Mouse (Mus musculus) hindbrain, embryonic 14.5 days (tissue): ENCODE results near the gene Rhbdl2. TPM values are rescaled to one million over a fixed set of nuclear protein-coding genes. Genes with fewer than 3 reads are reported as not detected.

Experiments used
- ATAC-seq: fragments of 200-750 bp; cut with Nextera tagmentation; 2 replicates; pipeline ENCODE4 v1.8.0; 2017; ENCODE audit warnings: moderate number of reproducible peaks, mild to moderate bottlenecking, moderate TSS enrichment, moderate library complexity; ENCODE audit not compliant: low FRiP score
- DNase-seq: peaks from one replicate; pipeline ENCODE4 v3.0.0-alpha.2; 2015; ENCODE audit warnings: low spot score
- H3K27ac ChIP-seq: fragments of 300-500 bp; sonication (generic); 2 replicates; pipeline ENCODE4 v1.5.1; 2014; ENCODE audit warnings: mild to moderate bottlenecking, moderate library complexity
- H3K27me3 ChIP-seq: fragments of 300-500 bp; sonication (generic); 2 replicates; pipeline ENCODE4 v1.6.1; 2014; ENCODE audit warnings: mild to moderate bottlenecking, low read length, mixed read lengths; ENCODE audit not compliant: control insufficient read depth, insufficient read depth
- H3K36me3 ChIP-seq: fragments of 300-500 bp; sonication (generic); replicated peaks from 2 replicates; pipeline ENCODE4 v1.6.1; 2014; ENCODE audit not compliant: control insufficient read depth, insufficient read depth
- H3K4me1 ChIP-seq: fragments of 300-500 bp; sonication (generic); replicated peaks from 2 replicates; pipeline ENCODE4 v1.6.1; 2014; ENCODE audit warnings: antibody characterized with exemption, low read length, mixed read lengths; ENCODE audit not compliant: control insufficient read depth, insufficient read depth
- H3K4me2 ChIP-seq: fragments of 300-500 bp; sonication (generic); replicated peaks from 2 replicates; pipeline ENCODE4 v1.6.1; 2014; ENCODE audit warnings: mild to moderate bottlenecking, moderate library complexity
- H3K4me3 ChIP-seq: fragments of 300-500 bp; sonication (generic); replicated peaks from 2 replicates; pipeline ENCODE4 v1.5.1; 2014; ENCODE audit warnings: mild to moderate bottlenecking, low read length
- H3K9ac ChIP-seq: fragments of 300-500 bp; sonication (generic); 2 replicates; pipeline ENCODE4 v1.6.1; 2014
- H3K9me3 ChIP-seq: fragments of 300-500 bp; sonication (generic); 2 replicates; pipeline ENCODE4 v1.6.1; 2016; ENCODE audit warnings: low read length; ENCODE audit not compliant: control insufficient read depth
- WGBS: fragments of 180-500 bp; shearing (Covaris S2); extraction: QIAGEN DNeasy Blood & Tissue Kit; methylation state at CpG from one replicate; pipeline ENCODE4 v1.1.7; 2014; 5-methylcytosine and 5-hydroxymethylcytosine counted together
- polyA plus RNA-seq: library from polyadenylated mRNA; unstranded; fragments of >200 nt; fragmentation: Nextera tagmentation; extraction: Ambion mirVana; gene quantifications from 2 replicates; pipeline ENCODE4 v1.2.1, GENCODE M21; 2014

Rhbdl2 gene
- polyA plus RNA-seq, 1 experiment from 2014 or later = 1.2 TPM

DNA sequence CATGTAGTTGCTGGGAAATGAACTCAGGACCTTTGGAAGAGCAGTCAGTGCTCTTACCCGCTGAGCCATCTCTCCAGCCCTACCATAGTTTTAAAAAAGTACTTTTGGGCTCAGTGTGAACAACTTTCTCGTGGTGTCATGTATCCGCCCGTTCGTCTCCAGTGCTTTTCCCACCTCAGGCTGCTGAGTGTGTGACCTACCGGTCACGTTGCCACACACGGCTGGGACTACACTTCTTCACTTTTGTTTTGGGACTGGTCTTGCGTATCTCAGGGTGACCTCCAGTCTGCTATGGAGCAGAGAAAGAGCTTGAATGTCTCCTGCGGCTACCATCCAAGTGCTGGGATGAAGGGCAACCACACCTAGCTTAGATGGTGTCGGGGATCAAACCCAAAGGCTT is 20.6 kb downstream of the Rhbdl2 start:
- no peak overlapping the region for H3K4me2 ChIP-seq
- H3K36me3 ChIP-seq = no peaks in the 10 kb centered on the region
- no peak overlapping the region for H3K9ac ChIP-seq
- WGBS = 91% methylated on average over 11 of the region's 11 CpGs
- H3K9me3 ChIP-seq = no peaks in the 10 kb centered on the region
- no peaks in the 10 kb centered on the region for H3K4me1 ChIP-seq
- no peaks in the 10 kb centered on the region; the same call in 1 of the 2 replicates for H3K27me3 ChIP-seq
- ATAC-seq (no peak), DNase-seq (no peak)
- H3K27ac ChIP-seq = no peak overlapping the region
- no peak overlapping the region for H3K4me3 ChIP-seq

DNA sequence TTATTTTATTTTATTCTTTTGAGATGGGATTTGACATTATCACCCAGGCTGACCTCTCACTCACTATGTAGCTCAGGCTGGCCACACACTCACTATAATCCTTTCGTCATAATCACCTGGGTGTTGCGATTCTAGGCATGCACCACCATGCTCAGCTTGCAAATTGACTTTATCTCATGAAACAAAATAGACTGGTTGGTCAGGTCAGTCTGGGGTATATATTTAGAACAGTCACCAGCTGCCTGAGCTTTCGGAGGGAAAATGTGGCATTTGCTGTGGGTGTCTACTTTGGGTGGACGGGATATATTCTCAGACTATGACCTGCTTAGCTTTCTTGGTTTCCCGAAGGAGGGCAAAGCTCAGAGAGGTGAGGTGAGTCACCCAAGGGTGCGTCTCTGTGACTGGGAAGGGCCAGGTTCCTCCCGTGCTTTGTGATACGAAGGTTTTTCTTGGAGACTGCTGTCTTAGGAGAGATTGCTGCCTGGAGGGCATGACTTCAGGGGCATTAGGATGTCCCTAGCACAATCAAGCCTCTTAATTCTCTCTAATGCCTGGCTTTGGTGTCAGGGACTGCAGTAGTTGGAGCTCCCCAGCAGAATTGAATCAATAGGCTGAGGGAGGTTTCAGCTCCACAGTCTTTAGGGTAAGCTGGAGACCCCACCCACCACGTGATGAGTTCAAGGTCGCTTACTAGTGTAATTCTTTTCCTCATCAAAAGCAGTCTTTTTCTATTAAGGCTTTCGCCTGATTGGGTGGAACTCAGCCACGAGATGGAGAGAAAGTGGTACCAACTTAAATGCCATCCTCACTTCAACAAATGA is 23.0 kb downstream of the Rhbdl2 start:
- no peaks in the 10 kb centered on the region for H3K27me3 ChIP-seq
- H3K9me3 ChIP-seq = no peaks in the 10 kb centered on the region
- H3K4me3 ChIP-seq = no peak overlapping the region
- H3K4me1 ChIP-seq = no peaks in the 10 kb centered on the region
- DNase-seq (no peak), ATAC-seq (no peak)
- H3K36me3 ChIP-seq = no peaks in the 10 kb centered on the region
- no peak overlapping the region for H3K4me2 ChIP-seq
- WGBS = 88% methylated on average over 12 of the region's 12 CpGs
- H3K27ac ChIP-seq = no peak overlapping the region
- no peak overlapping the region for H3K9ac ChIP-seq

DNA sequence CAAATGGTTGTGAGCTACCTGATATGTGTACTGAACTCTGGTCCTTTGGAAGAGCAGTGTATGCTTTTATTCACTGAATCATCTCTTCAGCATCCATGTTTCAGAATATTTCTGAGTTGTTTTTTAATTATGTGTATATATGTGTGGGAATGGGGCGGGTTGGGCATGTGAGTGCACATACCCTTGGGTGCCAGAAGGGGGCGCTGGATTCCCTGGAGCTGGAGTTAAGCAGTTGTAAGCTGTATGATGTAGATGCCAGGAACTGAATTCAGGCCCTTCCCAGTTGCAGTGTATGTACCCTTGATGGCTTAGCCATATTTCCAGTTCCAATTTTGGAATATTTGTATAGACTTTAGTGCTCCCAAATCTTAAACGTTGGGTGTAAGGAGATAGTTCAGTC is 24.9 kb downstream of the Rhbdl2 start:
- Histone ChIP-seq H3K27ac (no peak overlapping the region), H3K36me3 (no peaks in the 10 kb centered on the region), H3K9ac (no peak overlapping the region), H3K4me1 (no peaks in the 10 kb centered on the region), H3K27me3 (no peaks in the 10 kb centered on the region), H3K4me3 (no peak overlapping the region), H3K4me2 (no peak overlapping the region), H3K9me3 (no peaks in the 10 kb centered on the region)
- no peak for ATAC-seq
- WGBS = 88% methylated on average over 3 of the region's 3 CpGs
- DNase-seq = no peak

DNA sequence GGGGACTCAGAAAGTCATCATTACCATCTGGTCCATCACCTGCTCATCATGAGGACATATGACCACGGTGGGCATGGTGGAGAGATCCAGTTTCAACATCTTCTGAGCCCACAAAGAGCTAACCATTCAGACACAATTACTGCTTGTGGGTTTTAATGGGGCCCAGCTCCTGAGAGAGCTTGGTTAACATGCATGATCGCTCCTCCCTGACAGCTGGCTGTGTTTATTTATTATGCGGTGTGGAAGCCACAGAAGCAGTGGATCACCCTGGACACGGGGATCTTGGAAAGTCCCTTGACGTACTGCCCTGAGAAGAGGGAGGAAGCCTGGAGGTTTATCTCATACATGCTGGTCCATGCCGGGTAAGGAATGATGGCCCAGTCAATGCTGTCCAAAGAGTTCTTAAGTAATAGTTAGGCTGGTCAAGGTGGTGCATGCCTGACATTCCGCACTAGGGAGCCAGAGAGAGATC is 26.4 kb downstream of the Rhbdl2 start:
- H3K36me3 ChIP-seq = no peaks in the 10 kb centered on the region
- no peak for DNase-seq
- no peak for ATAC-seq
- H3K4me2 ChIP-seq = no peak overlapping the region
- WGBS = 50% methylated on average over 7 of the region's 7 CpGs
- H3K27ac ChIP-seq = no peak overlapping the region
- H3K9ac ChIP-seq = no peak overlapping the region
- H3K27me3 ChIP-seq = no peaks in the 10 kb centered on the region
- H3K4me3 ChIP-seq = no peak overlapping the region
- H3K4me1 ChIP-seq = no peaks in the 10 kb centered on the region
- H3K9me3 ChIP-seq = no peaks in the 10 kb centered on the region

DNA sequence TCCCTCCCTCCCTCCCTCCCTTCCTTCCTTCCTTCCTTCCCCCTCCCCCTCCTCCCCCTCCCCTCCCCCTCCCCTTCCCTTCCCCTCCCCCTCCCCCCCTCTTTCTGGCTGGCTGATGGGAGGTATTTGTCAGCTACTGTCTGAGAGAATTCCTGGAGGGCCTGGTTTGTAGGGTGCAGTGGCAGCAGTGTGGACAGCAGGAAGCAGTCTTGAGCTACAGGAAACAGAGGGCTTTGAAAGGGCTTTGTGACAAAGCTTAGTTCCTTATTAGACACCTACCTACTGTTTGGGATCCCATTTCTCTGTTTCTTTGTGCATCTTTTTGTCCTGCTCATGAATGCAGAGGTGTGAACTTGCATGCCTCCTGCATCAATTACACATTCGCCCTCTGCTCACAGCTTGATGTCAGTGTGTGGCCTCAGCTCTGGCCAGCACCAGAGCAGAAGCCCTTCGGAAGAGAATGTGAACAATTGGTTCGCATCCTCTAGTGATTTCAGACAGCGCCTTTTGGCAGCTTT is 31.5 kb downstream of the Rhbdl2 start:
- Histone ChIP-seq H3K27ac (no peak overlapping the region), H3K4me1 (no peaks in the 10 kb centered on the region), H3K9me3 (no peaks in the 10 kb centered on the region), H3K27me3 (no peaks in the 10 kb centered on the region), H3K4me2 (no peak overlapping the region), H3K36me3 (no peaks in the 10 kb centered on the region), H3K9ac (no peak overlapping the region), H3K4me3 (no peak overlapping the region)
- no peak for ATAC-seq
- peak; percentile 24 for DNase-seq
- 32% methylated on average over 4 of the region's 4 CpGs for WGBS

DNA sequence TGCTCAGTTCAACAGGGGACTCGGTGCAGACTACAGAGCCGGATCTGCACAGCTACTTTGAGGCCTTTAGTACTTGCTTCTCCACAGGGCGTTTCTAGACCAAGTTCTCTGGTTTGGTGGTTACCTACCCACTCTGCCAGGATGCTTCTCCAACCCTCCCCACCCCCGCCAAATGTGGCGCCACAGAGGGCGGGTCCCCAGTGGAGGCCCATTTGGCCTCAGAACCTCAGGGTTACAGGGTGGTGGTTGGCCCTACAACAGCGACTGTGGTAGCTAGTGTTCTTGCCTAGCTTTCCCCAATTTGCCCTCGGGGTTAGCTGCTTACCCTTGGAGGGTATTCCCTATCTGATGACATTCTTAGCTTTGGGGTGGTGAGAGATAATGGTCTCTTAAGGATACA is 54.5 kb downstream of the Rhbdl2 start:
- WGBS = 89% methylated on average over 8 of the region's 8 CpGs
- Histone ChIP-seq H3K4me2 (no peak overlapping the region), H3K9ac (no peak overlapping the region), H3K9me3 (0 out of 2 replicates have a peak, but pooled peaks cover 4% of the 10 kb centered on the region), H3K36me3 (no peaks in the 10 kb centered on the region), H3K27ac (no peak overlapping the region), H3K4me3 (no peak overlapping the region), H3K4me1 (no peaks in the 10 kb centered on the region), H3K27me3 (no peaks in the 10 kb centered on the region)
- no peak for ATAC-seq
- DNase-seq = no peak

DNA sequence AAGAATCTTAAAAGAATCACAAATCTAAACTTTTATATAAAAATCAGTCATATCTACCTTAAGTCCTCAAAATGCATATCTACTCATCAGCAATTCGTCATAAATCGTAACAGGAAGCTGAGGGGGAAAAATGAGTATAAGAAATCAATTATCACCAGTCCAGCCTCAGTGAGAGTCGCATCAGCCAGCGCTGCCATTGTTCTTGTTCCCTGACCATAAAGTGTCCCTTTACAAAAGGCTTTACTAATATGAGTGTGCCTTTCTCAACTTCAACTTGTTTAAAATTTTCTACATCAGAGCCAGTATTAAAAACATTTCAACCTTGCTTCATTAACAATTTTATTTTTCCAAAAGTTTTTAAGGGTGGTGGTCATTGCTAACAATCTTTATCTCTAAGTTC is 69.2 kb downstream of the Rhbdl2 start:
- H3K4me2 ChIP-seq = no peak overlapping the region
- H3K9ac ChIP-seq = no peak overlapping the region
- H3K9me3 ChIP-seq = no peaks in the 10 kb centered on the region
- H3K27me3 ChIP-seq = no peaks in the 10 kb centered on the region
- DNase-seq (no peak), ATAC-seq (no peak)
- H3K27ac ChIP-seq = no peak overlapping the region
- no peaks in the 10 kb centered on the region for H3K4me1 ChIP-seq
- H3K4me3 ChIP-seq = no peak overlapping the region
- H3K36me3 ChIP-seq = no peaks in the 10 kb centered on the region
- 53% methylated on average over 4 of the region's 4 CpGs for WGBS

DNA sequence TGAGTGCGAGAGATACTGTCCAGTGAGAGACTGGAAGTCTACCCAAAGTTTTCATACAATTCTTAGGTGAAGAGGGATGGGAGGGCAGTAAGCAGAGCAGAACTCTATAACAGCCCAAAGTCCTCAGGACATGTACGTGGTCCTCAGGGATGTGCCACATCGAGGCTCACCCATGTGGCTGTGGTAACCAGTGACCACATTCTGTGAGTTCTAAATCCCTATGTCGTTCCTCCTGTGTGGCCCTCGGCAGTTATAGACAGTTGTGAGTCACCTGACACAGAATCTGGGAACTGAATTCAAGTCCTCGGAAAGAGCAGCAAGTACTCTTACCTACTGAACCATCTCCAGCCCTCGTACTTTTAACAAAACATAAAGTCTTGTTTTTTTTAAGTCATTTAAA is 70.4 kb downstream of the Rhbdl2 start:
- H3K4me2 ChIP-seq = no peak overlapping the region
- H3K4me1 ChIP-seq = no peaks in the 10 kb centered on the region
- no peak overlapping the region for H3K9ac ChIP-seq
- no peak overlapping the region for H3K4me3 ChIP-seq
- DNase-seq (no peak), ATAC-seq (no peak)
- no peak overlapping the region for H3K27ac ChIP-seq
- no peaks in the 10 kb centered on the region for H3K9me3 ChIP-seq
- no peaks in the 10 kb centered on the region for H3K27me3 ChIP-seq
- 90% methylated on average over 7 of the region's 7 CpGs for WGBS
- no peaks in the 10 kb centered on the region for H3K36me3 ChIP-seq

DNA sequence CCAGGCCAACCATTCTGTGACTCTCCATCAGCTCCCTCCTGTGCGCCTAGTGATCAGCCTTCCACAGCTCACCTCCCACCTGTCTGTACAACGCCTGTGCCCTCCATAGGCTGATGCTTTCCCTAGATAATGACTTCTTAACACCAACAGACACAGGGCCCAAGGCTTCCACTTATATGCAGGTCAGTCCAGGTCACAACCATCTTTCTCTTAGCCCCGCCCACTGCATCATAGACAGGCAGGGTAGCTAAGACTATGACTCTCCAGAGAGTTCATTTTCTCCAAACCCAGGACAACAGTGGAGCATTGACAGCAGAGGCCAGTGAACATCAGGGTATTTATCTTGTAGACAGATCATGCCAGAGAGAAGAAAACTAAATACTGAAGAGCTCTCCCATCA is 71.7 kb downstream of the Rhbdl2 start, which contains the start of gene 4933427I04Rik:
TSS of gene 4933427I04Rik (plus strand) at position 301 of the 400 bp plus-strand sequence.
- WGBS = 84% methylated on average over 3 of the region's 3 CpGs
- no peak within 1 kb of the TSS for H3K4me2 ChIP-seq
- no peaks in the 10 kb centered on the region for H3K9me3 ChIP-seq
- no peak within 1 kb of the TSS for H3K9ac ChIP-seq
- H3K27me3 ChIP-seq = no peaks in the 10 kb centered on the region
- DNase-seq (no peak), ATAC-seq (no peak)
- H3K4me1 ChIP-seq = no peaks in the 10 kb centered on the region
- H3K27ac ChIP-seq = no peak within 1 kb of the TSS
- H3K4me3 ChIP-seq = no peak within 1 kb of the TSS
- no peaks in the 10 kb centered on the region for H3K36me3 ChIP-seq
